Mouse (Mus musculus) lung, embryonic 15.5 days (tissue): Measurements from ENCODE around the gene Rbm4. TPM values are rescaled to one million over a fixed set of nuclear protein-coding genes. Genes with fewer than 3 reads are reported as not detected.

ENCODE experiments used
- ATAC-seq: fragments of 200-750 bp; cut with Nextera tagmentation; 2 replicates; pipeline ENCODE4 v1.8.0; 2017; ENCODE audit warnings: moderate number of reproducible peaks, borderline replicate concordance; ENCODE audit not compliant: low FRiP score, low TSS enrichment; ENCODE audit errors: extremely low read depth
- H3K27ac ChIP-seq: fragments of 300-500 bp; sonication (generic); 2 replicates; pipeline ENCODE4 v1.5.1; 2015; ENCODE audit warnings: moderate library complexity, mild to moderate bottlenecking, inconsistent platforms
- H3K27me3 ChIP-seq: fragments of 300-500 bp; sonication (generic); 2 replicates; pipeline ENCODE4 v1.6.1; 2015; ENCODE audit warnings: inconsistent platforms
- H3K36me3 ChIP-seq: fragments of 300-500 bp; sonication (generic); 2 replicates; pipeline ENCODE4 v1.6.1; 2015; ENCODE audit warnings: inconsistent platforms
- H3K4me1 ChIP-seq: fragments of 300-500 bp; sonication (generic); 2 replicates; pipeline ENCODE4 v1.6.1; 2015; ENCODE audit warnings: inconsistent platforms
- H3K4me2 ChIP-seq: fragments of 300-500 bp; sonication (generic); 2 replicates; pipeline ENCODE4 v1.6.1; 2015; ENCODE audit warnings: inconsistent platforms, mild to moderate bottlenecking, moderate library complexity
- H3K4me3 ChIP-seq: fragments of 300-500 bp; sonication (generic); 2 replicates; pipeline ENCODE4 v1.5.1; 2015; ENCODE audit warnings: mild to moderate bottlenecking, inconsistent platforms
- H3K9ac ChIP-seq: fragments of 300-500 bp; sonication (generic); 2 replicates; pipeline ENCODE4 v1.6.1; 2015; ENCODE audit warnings: inconsistent platforms
- H3K9me3 ChIP-seq: fragments of 300-500 bp; sonication (generic); 2 replicates; pipeline ENCODE4 v1.6.1; 2016; ENCODE audit warnings: inconsistent platforms
- WGBS: fragments of 180-500 bp; shearing (Covaris S2); methylation state at CpG from one replicate; pipeline ENCODE4 v1.1.7; 2015; 5-methylcytosine and 5-hydroxymethylcytosine counted together
- polyA plus RNA-seq: library from polyadenylated mRNA; unstranded; fragments of >200 nt; fragmentation: Nextera tagmentation; extraction: Ambion mirVana; gene quantifications from 2 replicates; pipeline ENCODE4 v1.2.1, GENCODE M21; 2015

The Rbm4 gene
- 57.6 and 64.1 TPM in 2 replicates for polyA plus RNA-seq

GRCm38 (mm10) chr19:4793831-4794422 lies at the start of gene Rbm4:
TSS of gene Rbm4 (minus strand) at chr19:4793901.
- Histone ChIP-seq H3K36me3 (peaks cover 42% of the 10 kb centered on the region), H3K4me3 (peak within 1 kb of the TSS; percentile 71), H3K4me1 (peaks cover 37% of the 10 kb centered on the region), H3K4me2 (peak within 1 kb of the TSS; percentile 74), H3K27me3 (no peaks in the 10 kb centered on the region), H3K27ac (peak within 1 kb of the TSS; percentile 81), H3K9ac (peak within 1 kb of the TSS; percentile 71), H3K9me3 (no peaks in the 10 kb centered on the region)
- peak; percentile 98 for ATAC-seq
- under 1% methylated on average over 31 of the region's 31 CpGs for WGBS

- peaks cover 20% of the 10 kb centered on the region for H3K27me3 ChIP-seq
- H3K9ac ChIP-seq: no peak overlapping the region
- H3K4me2 ChIP-seq: no peak overlapping the region
- H3K27ac ChIP-seq: no peak overlapping the region
- H3K36me3 ChIP-seq: no peaks in the 10 kb centered on the region
- H3K4me3 ChIP-seq: no peak overlapping the region
- no peak for ATAC-seq
- no peaks in the 10 kb centered on the region for H3K9me3 ChIP-seq
- 52% methylated on average over 2 of the region's 2 CpGs for WGBS
- H3K4me1 ChIP-seq: peaks cover 5% of the 10 kb centered on the region; the same call in 1 of the 2 replicates
Measured at GRCm38 (mm10) chr19:4842611-4843010, 48.9 kb upstream of the Rbm4 start.

GRCm38 (mm10) chr19:4840848-4841247 lies 47.1 kb upstream of the Rbm4 start:
- Histone ChIP-seq H3K4me2 (no peak overlapping the region), H3K9ac (no peak overlapping the region), H3K27ac (no peak overlapping the region), H3K27me3 (peaks cover 16% of the 10 kb centered on the region), H3K4me3 (no peak overlapping the region), H3K36me3 (no peaks in the 10 kb centered on the region), H3K9me3 (no peaks in the 10 kb centered on the region), H3K4me1 (peaks cover 5% of the 10 kb centered on the region; the same call in 1 of the 2 replicates)
- no peak for ATAC-seq
- WGBS: 79% methylated on average over 9 of the region's 9 CpGs

- Histone ChIP-seq H3K4me1 (peaks cover 5% of the 10 kb centered on the region; the same call in 1 of the 2 replicates), H3K27me3 (peaks cover 16% of the 10 kb centered on the region), H3K9ac (peak within 1 kb of the TSS; percentile 65), H3K9me3 (no peaks in the 10 kb centered on the region), H3K4me2 (peak within 1 kb of the TSS; percentile 96), H3K4me3 (peak within 1 kb of the TSS; percentile 66), H3K27ac (no peak within 1 kb of the TSS), H3K36me3 (no peaks in the 10 kb centered on the region)
- WGBS: under 1% methylated on average over 25 of the region's 25 CpGs
- ATAC-seq: peak; percentile 99
Measured at GRCm38 (mm10) chr19:4839149-4839548, 45.4 kb upstream of the Rbm4 start, which contains the start of the genes Ccs and Ccdc87. TSS of gene Ccs (minus strand) at chr19:4839332. TSS of gene Ccdc87 (plus strand) at chr19:4839366.

- peak overlapping the region; percentile 96 for H3K4me2 ChIP-seq
- no peak overlapping the region for H3K27ac ChIP-seq
- peaks cover 16% of the 10 kb centered on the region for H3K27me3 ChIP-seq
- no peaks in the 10 kb centered on the region for H3K9me3 ChIP-seq
- no peaks in the 10 kb centered on the region for H3K36me3 ChIP-seq
- no peak for ATAC-seq
- WGBS: 28% methylated on average over 10 of the region's 10 CpGs
- peak overlapping the region; percentile 65 for H3K9ac ChIP-seq
- peaks cover 5% of the 10 kb centered on the region; the same call in 1 of the 2 replicates for H3K4me1 ChIP-seq
- H3K4me3 ChIP-seq: peak overlapping the region; percentile 66
Measured at GRCm38 (mm10) chr19:4838526-4839140, 44.9 kb upstream of the Rbm4 start.

GRCm38 (mm10) chr19:4837049-4837448 lies 43.3 kb upstream of the Rbm4 start:
- no peak overlapping the region for H3K9ac ChIP-seq
- peaks cover 13% of the 10 kb centered on the region; the same call in 1 of the 2 replicates for H3K36me3 ChIP-seq
- no peaks in the 10 kb centered on the region for H3K9me3 ChIP-seq
- peaks cover 5% of the 10 kb centered on the region; the same call in 1 of the 2 replicates for H3K4me1 ChIP-seq
- H3K27ac ChIP-seq: no peak overlapping the region
- H3K4me3 ChIP-seq: no peak overlapping the region
- no peak overlapping the region for H3K4me2 ChIP-seq
- H3K27me3 ChIP-seq: peaks cover 16% of the 10 kb centered on the region
- no peak for ATAC-seq
- 92% methylated on average over 6 of the region's 6 CpGs for WGBS

- Histone ChIP-seq H3K9me3 (no peaks in the 10 kb centered on the region), H3K4me2 (no peak overlapping the region), H3K27ac (no peak overlapping the region), H3K4me3 (no peak overlapping the region), H3K4me1 (peaks cover 5% of the 10 kb centered on the region; the same call in 1 of the 2 replicates), H3K36me3 (peaks cover 13% of the 10 kb centered on the region; the same call in 1 of the 2 replicates), H3K9ac (no peak overlapping the region), H3K27me3 (peaks cover 13% of the 10 kb centered on the region)
- no peak for ATAC-seq
- whole genome bisulfite sequencing: 62% methylated on average over 2 of the region's 2 CpGs
Measured at GRCm38 (mm10) chr19:4836096-4836495, 42.4 kb upstream of the Rbm4 start.

GRCm38 (mm10) chr19:4833977-4834376 lies 40.3 kb upstream of the Rbm4 start:
- no peaks in the 10 kb centered on the region for H3K4me1 ChIP-seq
- ATAC-seq: no peak
- WGBS: 77% methylated on average over 8 of the region's 8 CpGs
- no peak overlapping the region for H3K9ac ChIP-seq
- H3K27me3 ChIP-seq: no peaks in the 10 kb centered on the region
- peaks cover 17% of the 10 kb centered on the region; the same call in 1 of the 2 replicates for H3K36me3 ChIP-seq
- H3K27ac ChIP-seq: no peak overlapping the region
- no peaks in the 10 kb centered on the region for H3K9me3 ChIP-seq
- H3K4me3 ChIP-seq: no peak overlapping the region
- no peak overlapping the region for H3K4me2 ChIP-seq

GRCm38 (mm10) chr19:4829156-4829555 lies 35.5 kb upstream of the Rbm4 start:
- ATAC-seq: no peak
- H3K36me3 ChIP-seq: peaks cover 21% of the 10 kb centered on the region
- no peak overlapping the region for H3K4me2 ChIP-seq

GRCm38 (mm10) chr19:4828444-4829114 lies 34.9 kb upstream of the Rbm4 start:
- no peaks in the 10 kb centered on the region for H3K4me1 ChIP-seq
- ATAC-seq: no peak

More at GRCm38 (mm10) chr19:4829156-4829555, 35.5 kb upstream of the Rbm4 start:
- WGBS: 65% methylated on average over 7 of the region's 7 CpGs
- Histone ChIP-seq H3K27ac (no peak overlapping the region), H3K9me3 (no peaks in the 10 kb centered on the region), H3K4me3 (no peak overlapping the region), H3K9ac (no peak overlapping the region), H3K4me1 (no peaks in the 10 kb centered on the region), H3K27me3 (no peaks in the 10 kb centered on the region)

GRCm38 (mm10) chr19:4820678-4821303 lies 27.1 kb upstream of the Rbm4 start:
- WGBS: 58% methylated on average over 5 of the region's 5 CpGs
- peak; percentile 83 for ATAC-seq
- Histone ChIP-seq H3K4me2 (no peak overlapping the region), H3K27ac (no peak overlapping the region), H3K4me1 (no peaks in the 10 kb centered on the region), H3K27me3 (no peaks in the 10 kb centered on the region), H3K9ac (no peak overlapping the region), H3K9me3 (no peaks in the 10 kb centered on the region), H3K4me3 (no peak overlapping the region), H3K36me3 (peaks cover 4% of the 10 kb centered on the region; the same call in 1 of the 2 replicates)

More at GRCm38 (mm10) chr19:4828444-4829114, 34.9 kb upstream of the Rbm4 start:
- H3K4me3 ChIP-seq: no peak overlapping the region
- H3K27ac ChIP-seq: no peak overlapping the region
- no peak overlapping the region for H3K9ac ChIP-seq
- peaks cover 21% of the 10 kb centered on the region for H3K36me3 ChIP-seq
- 52% methylated on average over 16 of the region's 16 CpGs for WGBS
- H3K4me2 ChIP-seq: no peak overlapping the region
- no peaks in the 10 kb centered on the region for H3K27me3 ChIP-seq
- H3K9me3 ChIP-seq: no peaks in the 10 kb centered on the region
